Mouse (Mus musculus) spleen, embryonic (tissue): Measurements from ENCODE around the gene Dok1.

Source experiments
- CTCF ChIA-PET: fragments of 350-600 bp; sonication (Branson Sonifier 250); formaldehyde crosslinking; loops from one replicate; lab custom pipeline; 2022; lab: Charles Lee

Gene Dok1

GRCm38 (mm10) chr6:83019044-83019443, 14.2 kb downstream of the Dok1 start:
- CTCF ChIA-PET: no interaction called here

GRCm38 (mm10) chr6:83017190-83017589, 16.1 kb downstream of the Dok1 start:
- CTCF ChIA-PET: interaction anchor here (0.7 kb wide), 1 partner anchor 20 kb away, joined by 3 read pairs; no protein-coding TSS in a partner anchor

- CTCF ChIA-PET: no interaction called here
Observed at GRCm38 (mm10) chr6:83015749-83016148, 17.5 kb downstream of the Dok1 start.

GRCm38 (mm10) chr6:83014482-83015466, 18.5 kb downstream of the Dok1 start:
- CTCF ChIA-PET: interaction anchor here (0.7 to 1.3 kb wide), 3 partner anchors 18 to 110 kb away, joined by 3 to 7 read pairs (median 4); no protein-coding TSS in a partner anchor

GRCm38 (mm10) chr6:83013444-83013843, 19.8 kb downstream of the Dok1 start:
- CTCF ChIA-PET: interaction anchor here (1.3 kb wide), 1 partner anchor 17 kb away, joined by 4 read pairs; no protein-coding TSS in a partner anchor

- CTCF ChIA-PET: no interaction called here
Observed at GRCm38 (mm10) chr6:83011756-83012155, 21.5 kb downstream of the Dok1 start.

- CTCF ChIA-PET: no interaction called here
Observed at GRCm38 (mm10) chr6:83011255-83011654, 22.0 kb downstream of the Dok1 start.

- CTCF ChIA-PET: interaction anchor here (1.2 kb wide), 1 partner anchor 12 kb away, joined by 3 read pairs; no protein-coding TSS in a partner anchor
Observed at GRCm38 (mm10) chr6:83010010-83010409, 23.3 kb downstream of the Dok1 start.

- CTCF ChIA-PET: no interaction called here
Observed at GRCm38 (mm10) chr6:83008659-83009058, 24.6 kb downstream of the Dok1 start.

- CTCF ChIA-PET: interaction anchor here (0.7 kb wide), 1 partner anchor 129 kb away, joined by 14 read pairs; the partner anchor contains the start of gene Rtkn
Observed at GRCm38 (mm10) chr6:83006114-83006513, 27.2 kb downstream of the Dok1 start.

- CTCF ChIA-PET: interaction anchor here (0.6 to 0.7 kb wide), 3 partner anchors 103 to 912 kb away, joined by 9 to 14 read pairs (median 14); partner anchors contain the start of genes Mrpl53 and Rtkn
Observed at GRCm38 (mm10) chr6:83005444-83006011, 27.7 kb downstream of the Dok1 start.

- CTCF ChIA-PET: interaction anchor here (0.6 kb wide), 1 partner anchor 104 kb away, joined by 14 read pairs; the partner anchor contains the start of gene Mrpl53
Observed at GRCm38 (mm10) chr6:83004872-83005271, 28.4 kb downstream of the Dok1 start.

- CTCF ChIA-PET: no interaction called here
Observed at GRCm38 (mm10) chr6:83004309-83004708, 29.0 kb downstream of the Dok1 start.

GRCm38 (mm10) chr6:83003850-83004249, 29.4 kb downstream of the Dok1 start:
- CTCF ChIA-PET: no interaction called here

- CTCF ChIA-PET: no interaction called here
Observed at GRCm38 (mm10) chr6:83003082-83003481, 30.2 kb downstream of the Dok1 start.

- CTCF ChIA-PET: interaction anchor here (1.7 kb wide), 1 partner anchor 78 kb away, joined by 4 read pairs; the partner anchor contains the start of gene Pcgf1
Observed at GRCm38 (mm10) chr6:82999986-83000385, 33.3 kb downstream of the Dok1 start.

- CTCF ChIA-PET: interaction anchor here (0.9 kb wide), 1 partner anchor 40 kb away, joined by 3 read pairs; no protein-coding TSS in a partner anchor
Observed at GRCm38 (mm10) chr6:82998326-82998725, 34.9 kb downstream of the Dok1 start.

- CTCF ChIA-PET: interaction anchor here (0.6 to 1.7 kb wide), 6 partner anchors 16 to 124 kb away, joined by 3 to 8 read pairs (median 4); partner anchors contain the start of genes Tlx2 and Wbp1
Observed at GRCm38 (mm10) chr6:82997511-82998102, 35.7 kb downstream of the Dok1 start.

GRCm38 (mm10) chr6:82996740-82997315, 36.4 kb downstream of the Dok1 start:
- CTCF ChIA-PET: interaction anchor here (0.6 to 1.7 kb wide), 8 partner anchors 17 to 149 kb away, joined by 3 to 8 read pairs (median 5); partner anchors contain the start of genes Aup1, Ccdc142, Gm42688 and Htra2

- CTCF ChIA-PET: no interaction called here
Observed at GRCm38 (mm10) chr6:82994372-82994771, 38.9 kb downstream of the Dok1 start.

- CTCF ChIA-PET: no interaction called here
Observed at GRCm38 (mm10) chr6:82993696-82994095, 39.6 kb downstream of the Dok1 start.
